Mouse (Mus musculus): ENCODE results near the gene Rrp12. TPM values are rescaled to one million over a fixed set of nuclear protein-coding genes. Genes with fewer than 3 reads are reported as not detected.

The Rrp12 gene
- total and polyA plus RNA-seq, 2 experiments from 2014 or later, result 4.5 to 7.7 TPM

- DNase-seq (ENCODE audit: low spot score) (no peak), ATAC-seq (ENCODE audit: insufficient read depth, low read depth) (no peak)
- Histone ChIP-seq H3K36me3 (replicated peaks; ENCODE audit: control insufficient read depth, insufficient read depth, low read length) (no peaks in the 10 kb centered on the region), H3K27ac (ENCODE audit: low read depth) (no peak overlapping the region), H3K4me1 (ENCODE audit: control insufficient read depth, insufficient read depth) (no peaks in the 10 kb centered on the region), H3K4me3 (ENCODE audit: low read depth, low read length) (no peak overlapping the region), H3K4me2 (ENCODE audit: low read depth, low read length) (no peak overlapping the region), H3K9me3 (replicated peaks; ENCODE audit: control insufficient read depth, low read length) (no peaks in the 10 kb centered on the region), H3K9ac (replicated peaks; ENCODE audit: low read depth, low read length) (no peak overlapping the region), H3K27me3 (ENCODE audit: control insufficient read depth, insufficient read depth, low read length) (no peaks in the 10 kb centered on the region)
- TF ChIP-seq CTCF (IDR thresholded peaks at IDR 0.05; ENCODE audit: low read depth) (no peak), EP300 (IDR thresholded peaks at IDR 0.05; ENCODE audit: low read depth) (no peak)
- 66% methylated on average over 1 of the region's 1 CpGs for WGBS
These were observed 73.4 kb downstream of the Rrp12 start for GRCm38 (mm10) chr19:41822589-41822988.

DNA sequence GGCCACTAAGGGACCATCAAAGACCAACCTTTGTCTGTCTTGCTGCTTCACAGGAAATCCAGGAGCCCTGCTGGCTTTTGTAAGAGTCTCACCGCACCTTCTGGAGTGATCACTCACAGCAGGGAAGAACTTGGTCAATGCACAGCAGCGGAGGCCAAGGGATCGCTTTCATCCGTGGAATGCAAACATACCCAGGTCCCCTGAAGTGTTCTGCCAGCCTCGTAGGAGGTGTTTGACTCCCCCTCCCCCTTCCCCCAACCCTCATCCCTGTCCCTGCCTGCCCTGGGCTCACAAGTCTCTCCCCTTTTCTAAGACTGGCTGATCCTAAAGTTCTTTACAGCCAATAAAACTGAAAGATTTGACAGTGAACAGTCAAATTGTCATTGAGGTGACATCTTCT, 74.5 kb downstream of the Rrp12 start:
- no peak overlapping the region for H3K27ac ChIP-seq (ENCODE audit: low read depth)

DNA sequence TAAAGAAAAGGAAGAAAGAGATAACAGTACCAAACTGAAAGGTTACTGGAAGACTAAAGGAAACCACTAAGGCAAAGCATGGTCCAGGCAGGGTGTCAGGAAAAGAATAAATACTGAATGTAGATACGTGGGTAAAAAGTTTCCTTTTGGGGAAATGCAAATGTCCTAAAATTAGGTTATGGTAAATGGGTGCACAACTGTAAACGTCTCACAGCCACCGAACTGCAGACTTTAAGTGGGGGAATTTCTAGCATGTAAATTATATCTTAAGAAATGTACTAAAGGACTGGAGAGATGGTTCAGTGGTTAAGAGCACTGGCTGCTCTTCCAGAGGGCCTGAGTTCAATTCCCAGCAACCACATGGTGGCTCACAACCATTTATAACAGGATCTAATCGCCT, 77.2 kb downstream of the Rrp12 start:
- 84% methylated on average over 4 of the region's 4 CpGs for WGBS
- no peak for TF ChIP-seq EP300 (IDR thresholded peaks at IDR 0.05; ENCODE audit: low read depth)
- TF ChIP-seq CTCF (IDR thresholded peaks at IDR 0.05; ENCODE audit: low read depth), result no peak
- Histone ChIP-seq H3K9ac (replicated peaks; ENCODE audit: low read depth, low read length) (no peak overlapping the region), H3K4me3 (ENCODE audit: low read depth, low read length) (no peak overlapping the region), H3K4me1 (ENCODE audit: control insufficient read depth, insufficient read depth) (no peaks in the 10 kb centered on the region), H3K4me2 (ENCODE audit: low read depth, low read length) (no peak overlapping the region), H3K27me3 (ENCODE audit: control insufficient read depth, insufficient read depth, low read length) (no peaks in the 10 kb centered on the region), H3K9me3 (replicated peaks; ENCODE audit: control insufficient read depth, low read length) (no peaks in the 10 kb centered on the region), H3K36me3 (replicated peaks; ENCODE audit: control insufficient read depth, insufficient read depth, low read length) (no peaks in the 10 kb centered on the region), H3K27ac (ENCODE audit: low read depth) (no peak overlapping the region)
- no peak for DNase-seq (ENCODE audit: low spot score)
- ATAC-seq (ENCODE audit: insufficient read depth, low read depth), result no peak

More for the DNA sequence above, 74.5 kb downstream of the Rrp12 start:
- Histone ChIP-seq H3K9ac (replicated peaks; ENCODE audit: low read depth, low read length) (no peak overlapping the region), H3K4me1 (ENCODE audit: control insufficient read depth, insufficient read depth) (no peaks in the 10 kb centered on the region), H3K4me3 (ENCODE audit: low read depth, low read length) (no peak overlapping the region), H3K27me3 (ENCODE audit: control insufficient read depth, insufficient read depth, low read length) (no peaks in the 10 kb centered on the region), H3K4me2 (ENCODE audit: low read depth, low read length) (no peak overlapping the region), H3K36me3 (replicated peaks; ENCODE audit: control insufficient read depth, insufficient read depth, low read length) (no peaks in the 10 kb centered on the region), H3K9me3 (replicated peaks; ENCODE audit: control insufficient read depth, low read length) (no peaks in the 10 kb centered on the region)
- ATAC-seq (ENCODE audit: insufficient read depth, low read depth), result no peak
- DNase-seq (ENCODE audit: low spot score), result no peak
- 27% methylated on average over 5 of the region's 5 CpGs for WGBS
- TF ChIP-seq CTCF (IDR thresholded peaks at IDR 0.05; ENCODE audit: low read depth) (no peak), EP300 (IDR thresholded peaks at IDR 0.05; ENCODE audit: low read depth) (no peak)

GRCm38 (mm10) chr19:41817325-41817724, 78.6 kb downstream of the Rrp12 start:
- Histone ChIP-seq H3K4me3 (ENCODE audit: low read depth, low read length) (no peak overlapping the region), H3K9ac (replicated peaks; ENCODE audit: low read depth, low read length) (no peak overlapping the region), H3K4me2 (ENCODE audit: low read depth, low read length) (no peak overlapping the region), H3K27ac (ENCODE audit: low read depth) (no peak overlapping the region), H3K4me1 (ENCODE audit: control insufficient read depth, insufficient read depth) (no peaks in the 10 kb centered on the region), H3K27me3 (ENCODE audit: control insufficient read depth, insufficient read depth, low read length) (no peaks in the 10 kb centered on the region), H3K36me3 (replicated peaks; ENCODE audit: control insufficient read depth, insufficient read depth, low read length) (no peaks in the 10 kb centered on the region), H3K9me3 (replicated peaks; ENCODE audit: control insufficient read depth, low read length) (no peaks in the 10 kb centered on the region)
- DNase-seq (ENCODE audit: low spot score) (no peak), ATAC-seq (ENCODE audit: insufficient read depth, low read depth) (no peak)
- no peak for TF ChIP-seq EP300 (IDR thresholded peaks at IDR 0.05; ENCODE audit: low read depth)
- TF ChIP-seq CTCF (IDR thresholded peaks at IDR 0.05; ENCODE audit: low read depth), result no peak
- WGBS, result 34% methylated on average over 10 of the region's 10 CpGs

DNA sequence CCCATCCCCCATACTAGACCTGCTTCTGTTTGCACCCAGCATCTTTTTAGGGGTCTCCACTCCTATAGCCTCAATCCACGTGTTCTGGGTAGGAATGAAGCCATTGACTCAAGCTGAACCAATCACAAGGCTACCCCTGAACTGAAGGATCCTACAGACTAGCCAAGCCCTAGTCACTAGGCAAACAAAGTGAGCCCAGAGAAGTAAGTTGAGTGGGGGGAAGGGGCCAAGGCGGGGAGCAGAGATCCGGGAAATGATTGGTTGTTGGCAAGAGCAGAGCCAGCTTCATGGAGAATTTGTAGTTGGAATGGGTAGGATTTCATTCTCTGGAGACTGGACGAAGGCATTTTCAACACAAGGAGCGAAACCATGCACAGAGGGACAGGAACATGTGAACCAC, 79.1 kb downstream of the Rrp12 start:
- ATAC-seq (ENCODE audit: insufficient read depth, low read depth), result no peak
- Histone ChIP-seq H3K4me2 (ENCODE audit: low read depth, low read length) (no peak overlapping the region), H3K9ac (replicated peaks; ENCODE audit: low read depth, low read length) (no peak overlapping the region), H3K36me3 (replicated peaks; ENCODE audit: control insufficient read depth, insufficient read depth, low read length) (no peaks in the 10 kb centered on the region), H3K4me1 (ENCODE audit: control insufficient read depth, insufficient read depth) (no peaks in the 10 kb centered on the region), H3K9me3 (replicated peaks; ENCODE audit: control insufficient read depth, low read length) (no peaks in the 10 kb centered on the region), H3K27me3 (ENCODE audit: control insufficient read depth, insufficient read depth, low read length) (no peaks in the 10 kb centered on the region), H3K27ac (ENCODE audit: low read depth) (no peak overlapping the region), H3K4me3 (ENCODE audit: low read depth, low read length) (no peak overlapping the region)
- no peak for DNase-seq (ENCODE audit: low spot score)
- WGBS, result 49% methylated on average over 5 of the region's 5 CpGs
- TF ChIP-seq EP300 (IDR thresholded peaks at IDR 0.05; ENCODE audit: low read depth) (no peak), CTCF (IDR thresholded peaks at IDR 0.05; ENCODE audit: low read depth) (no peak)

DNA sequence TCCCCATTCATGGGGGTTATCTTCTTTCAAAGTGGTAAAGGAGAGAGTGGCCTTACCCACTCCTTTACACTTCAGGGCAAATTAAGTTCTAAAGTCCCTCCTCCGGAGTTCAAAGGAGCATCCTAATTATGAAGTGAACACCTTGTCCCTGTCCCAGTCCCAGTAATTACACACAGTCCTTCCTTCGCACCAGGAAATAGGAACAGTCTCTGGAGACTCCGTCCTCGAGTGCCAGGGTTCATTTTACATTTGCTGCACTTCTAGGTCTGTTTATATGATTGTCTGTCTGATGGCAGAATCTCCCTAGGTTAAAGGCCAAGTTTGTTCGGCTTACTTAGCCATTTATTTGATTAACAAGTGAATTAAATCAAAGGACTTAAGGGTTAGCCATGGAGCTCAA, 79.6 kb downstream of the Rrp12 start:
- H3K27ac ChIP-seq (ENCODE audit: low read depth), result no peak overlapping the region
- H3K36me3 ChIP-seq (replicated peaks; ENCODE audit: control insufficient read depth, insufficient read depth, low read length), result no peaks in the 10 kb centered on the region
- H3K9me3 ChIP-seq (replicated peaks; ENCODE audit: control insufficient read depth, low read length), result no peaks in the 10 kb centered on the region
- ATAC-seq (ENCODE audit: insufficient read depth, low read depth) (no peak), DNase-seq (ENCODE audit: low spot score) (no peak)
- H3K4me2 ChIP-seq (ENCODE audit: low read depth, low read length), result no peak overlapping the region
- H3K27me3 ChIP-seq (ENCODE audit: control insufficient read depth, insufficient read depth, low read length), result no peaks in the 10 kb centered on the region
- H3K4me3 ChIP-seq (ENCODE audit: low read depth, low read length), result no peak overlapping the region
- H3K4me1 ChIP-seq (ENCODE audit: control insufficient read depth, insufficient read depth), result no peaks in the 10 kb centered on the region
- WGBS, result 78% methylated on average over 5 of the region's 5 CpGs
- H3K9ac ChIP-seq (replicated peaks; ENCODE audit: low read depth, low read length), result no peak overlapping the region
- TF ChIP-seq EP300 (IDR thresholded peaks at IDR 0.05; ENCODE audit: low read depth) (no peak), CTCF (IDR thresholded peaks at IDR 0.05; ENCODE audit: low read depth) (no peak)
